Mouse (Mus musculus): ENCODE data around the gene Trappc2l.
"Not testable (repeated sequence)": the region's sequence is repeated elsewhere in the genome, so short reads cannot be mapped to it uniquely, and the experiment has no call there.

Gene Trappc2l

GRCm38 (mm10) chr8:122629388-122629787 lies 17.9 kb downstream of the Trappc2l start:
- DNase-seq: no peak

GRCm38 (mm10) chr8:122630696-122631095 lies 19.3 kb downstream of the Trappc2l start:
- DNase-seq: no peak

- DNase-seq: not testable (repeated sequence)
These were observed 20.7 kb downstream of the Trappc2l start for GRCm38 (mm10) chr8:122632134-122632533.

GRCm38 (mm10) chr8:122633205-122633604 lies 21.8 kb downstream of the Trappc2l start:
- no peak for DNase-seq

- DNase-seq: no peak
These were observed 24.7 kb downstream of the Trappc2l start for GRCm38 (mm10) chr8:122635878-122636802.

- no peak for DNase-seq
These were observed 25.3 kb downstream of the Trappc2l start for GRCm38 (mm10) chr8:122636803-122637175.

GRCm38 (mm10) chr8:122637230-122637629 lies 25.8 kb downstream of the Trappc2l start:
- no peak for DNase-seq

- no peak for DNase-seq
These were observed 27.2 kb downstream of the Trappc2l start for GRCm38 (mm10) chr8:122638601-122639000.

GRCm38 (mm10) chr8:122639521-122640248 lies 28.2 kb downstream of the Trappc2l start:
- no peak for DNase-seq

- no peak for DNase-seq
These were observed 29.4 kb downstream of the Trappc2l start for GRCm38 (mm10) chr8:122640825-122641224.

GRCm38 (mm10) chr8:122641406-122641805 lies 30.0 kb downstream of the Trappc2l start:
- no peak for DNase-seq

GRCm38 (mm10) chr8:122642071-122642470 lies 30.6 kb downstream of the Trappc2l start:
- no peak for DNase-seq

GRCm38 (mm10) chr8:122644175-122644954 lies 32.9 kb downstream of the Trappc2l start:
- DNase-seq: no peak

GRCm38 (mm10) chr8:122646337-122646736 lies 34.9 kb downstream of the Trappc2l start:
- DNase-seq: no peak

GRCm38 (mm10) chr8:122648192-122648970 lies 36.9 kb downstream of the Trappc2l start:
- DNase-seq: no peak

GRCm38 (mm10) chr8:122651326-122651921 lies 40.0 kb downstream of the Trappc2l start:
- no peak for DNase-seq

GRCm38 (mm10) chr8:122652643-122653042 lies 41.2 kb downstream of the Trappc2l start:
- DNase-seq: no peak

- no peak for DNase-seq
These were observed 43.3 kb downstream of the Trappc2l start for GRCm38 (mm10) chr8:122654768-122655167.

GRCm38 (mm10) chr8:122656056-122656999 lies 44.9 kb downstream of the Trappc2l start:
- no peak for DNase-seq

- no peak for DNase-seq
These were observed 46.8 kb downstream of the Trappc2l start for GRCm38 (mm10) chr8:122658149-122658806.
